Mouse (Mus musculus) neural tube, embryonic 11.5 days (tissue): Measurements from ENCODE around the gene Ppp1r21. TPM values are rescaled to one million over a fixed set of nuclear protein-coding genes. Genes with fewer than 3 reads are reported as not detected.

Experiments
- ATAC-seq: fragments of 200-750 bp; cut with Nextera tagmentation; 2 replicates; pipeline ENCODE4 v1.8.0; 2017; ENCODE audit warnings: moderate number of reproducible peaks, mild to moderate bottlenecking, moderate TSS enrichment, moderate library complexity; ENCODE audit not compliant: insufficient read depth, low FRiP score, low TSS enrichment
- DNase-seq: peaks from one replicate; pipeline ENCODE4 v3.0.0-alpha.2; 2015; ENCODE audit warnings: low spot score
- H3K27ac ChIP-seq: fragments of 300-500 bp; sonication (generic); 2 replicates; pipeline ENCODE4 v1.5.1; 2014; ENCODE audit warnings: low read depth, mild to moderate bottlenecking, low read length
- H3K27me3 ChIP-seq: fragments of 300-500 bp; sonication (generic); 2 replicates; pipeline ENCODE4 v1.6.1; 2014; ENCODE audit warnings: mild to moderate bottlenecking, low read length, mixed read lengths; ENCODE audit not compliant: control insufficient read depth, insufficient read depth
- H3K36me3 ChIP-seq: fragments of 300-500 bp; sonication (generic); 2 replicates; pipeline ENCODE4 v1.6.1; 2014; ENCODE audit warnings: mild to moderate bottlenecking, low read length, moderate library complexity, mixed read lengths; ENCODE audit not compliant: control insufficient read depth, insufficient read depth
- H3K4me1 ChIP-seq: fragments of 300-500 bp; sonication (generic); 2 replicates; pipeline ENCODE4 v1.6.1; 2014; ENCODE audit warnings: low read length, mixed read lengths; ENCODE audit not compliant: control insufficient read depth, insufficient read depth
- H3K4me2 ChIP-seq: fragments of 300-500 bp; sonication (generic); 2 replicates; pipeline ENCODE4 v1.6.1; 2014; ENCODE audit warnings: low read depth, mild to moderate bottlenecking, moderate library complexity
- H3K4me3 ChIP-seq: fragments of 300-500 bp; sonication (generic); 2 replicates; pipeline ENCODE4 v1.5.1; 2014; ENCODE audit warnings: low read depth, low read length
- H3K9ac ChIP-seq: fragments of 300-500 bp; sonication (generic); 2 replicates; pipeline ENCODE4 v1.6.1; 2014; ENCODE audit warnings: mild to moderate bottlenecking, low read length
- H3K9me3 ChIP-seq: fragments of 300-500 bp; sonication (generic); 2 replicates; pipeline ENCODE4 v1.6.1; 2016; ENCODE audit warnings: low read length; ENCODE audit not compliant: control insufficient read depth
- WGBS: fragments of 180-500 bp; shearing (Covaris S2); extraction: QIAGEN DNeasy Blood & Tissue Kit; methylation state at CpG from one replicate; pipeline ENCODE4 v1.1.7; 2014; 5-methylcytosine and 5-hydroxymethylcytosine counted together
- polyA plus RNA-seq: library from polyadenylated mRNA; unstranded; fragments of >200 nt; fragmentation: Nextera tagmentation; extraction: Ambion mirVana; gene quantifications from 2 replicates; pipeline ENCODE4 v1.2.1, GENCODE M21; 2014

The Ppp1r21 gene
- polyA plus RNA-seq, 1 experiment from 2014 or later, result 29.3 TPM

- no peak for ATAC-seq
- H3K4me2 ChIP-seq, result no peak overlapping the region
- H3K27ac ChIP-seq, result no peak overlapping the region
- 85% methylated on average over 8 of the region's 8 CpGs for WGBS
- no peak overlapping the region for H3K9ac ChIP-seq
- H3K27me3 ChIP-seq, result no peaks in the 10 kb centered on the region
- no peaks in the 10 kb centered on the region for H3K9me3 ChIP-seq
- 0 out of 2 replicates have a peak, but pooled peaks cover 4% of the 10 kb centered on the region for H3K4me1 ChIP-seq
- no peaks in the 10 kb centered on the region; the same call in 1 of the 2 replicates for H3K36me3 ChIP-seq
- H3K4me3 ChIP-seq, result no peak overlapping the region
- DNase-seq, result no peak
These were observed 8.0 kb downstream of the Ppp1r21 start for GRCm38 (mm10) chr17:88537842-88538430.

- WGBS, result 29% methylated on average over 15 of the region's 15 CpGs
- Histone ChIP-seq H3K9ac (no peak overlapping the region), H3K4me1 (0 out of 2 replicates have a peak, but pooled peaks cover 3% of the 10 kb centered on the region), H3K27ac (no peak overlapping the region), H3K4me3 (no peak overlapping the region), H3K27me3 (no peaks in the 10 kb centered on the region), H3K9me3 (no peaks in the 10 kb centered on the region), H3K4me2 (no peak overlapping the region), H3K36me3 (no peaks in the 10 kb centered on the region)
- peak; percentile 65; the same call in 1 of the 2 replicates for ATAC-seq
- DNase-seq, result peak; percentile 26
These were observed 13.0 kb downstream of the Ppp1r21 start for GRCm38 (mm10) chr17:88542771-88543416.

GRCm38 (mm10) chr17:88543417-88543782 is 13.5 kb downstream of the Ppp1r21 start:
- no peak; the same call in 1 of the 2 replicates for ATAC-seq
- H3K27ac ChIP-seq, result no peak overlapping the region

GRCm38 (mm10) chr17:88545217-88545784 is 15.4 kb downstream of the Ppp1r21 start:
- no peak for DNase-seq
- no peak overlapping the region for H3K4me3 ChIP-seq
- H3K9me3 ChIP-seq, result no peaks in the 10 kb centered on the region
- H3K27me3 ChIP-seq, result no peaks in the 10 kb centered on the region
- no peak for ATAC-seq
- 0 out of 2 replicates have a peak, but pooled peaks cover 3% of the 10 kb centered on the region for H3K4me1 ChIP-seq
- WGBS, result 90% methylated on average over 15 of the region's 15 CpGs
- no peak overlapping the region for H3K9ac ChIP-seq
- H3K36me3 ChIP-seq, result no peaks in the 10 kb centered on the region
- no peak overlapping the region for H3K27ac ChIP-seq
- H3K4me2 ChIP-seq, result no peak overlapping the region

More at GRCm38 (mm10) chr17:88543417-88543782, 13.5 kb downstream of the Ppp1r21 start:
- WGBS, result 76% methylated on average over 3 of the region's 3 CpGs
- no peak for DNase-seq
- H3K4me2 ChIP-seq, result no peak overlapping the region
- no peaks in the 10 kb centered on the region for H3K36me3 ChIP-seq
- H3K4me3 ChIP-seq, result no peak overlapping the region
- H3K9me3 ChIP-seq, result no peaks in the 10 kb centered on the region
- 0 out of 2 replicates have a peak, but pooled peaks cover 3% of the 10 kb centered on the region for H3K4me1 ChIP-seq
- H3K27me3 ChIP-seq, result no peaks in the 10 kb centered on the region
- H3K9ac ChIP-seq, result no peak overlapping the region

- Histone ChIP-seq H3K4me3 (no peak overlapping the region), H3K36me3 (no peaks in the 10 kb centered on the region), H3K4me2 (no peak overlapping the region), H3K4me1 (0 out of 2 replicates have a peak, but pooled peaks cover 3% of the 10 kb centered on the region), H3K9me3 (no peaks in the 10 kb centered on the region), H3K27ac (no peak overlapping the region), H3K27me3 (no peaks in the 10 kb centered on the region), H3K9ac (no peak overlapping the region)
- no peak for ATAC-seq
- DNase-seq, result no peak
- 88% methylated on average over 4 of the region's 4 CpGs for WGBS
These were observed 16.8 kb downstream of the Ppp1r21 start for GRCm38 (mm10) chr17:88546745-88547144.

GRCm38 (mm10) chr17:88549411-88550191 is 19.7 kb downstream of the Ppp1r21 start:
- Histone ChIP-seq H3K36me3 (peaks cover 3% of the 10 kb centered on the region; the same call in 1 of the 2 replicates), H3K4me1 (no peaks in the 10 kb centered on the region)

GRCm38 (mm10) chr17:88550351-88550750 is 20.4 kb downstream of the Ppp1r21 start:
- no peaks in the 10 kb centered on the region for H3K9me3 ChIP-seq
- H3K4me1 ChIP-seq, result no peaks in the 10 kb centered on the region
- no peak overlapping the region for H3K4me3 ChIP-seq
- no peak overlapping the region for H3K4me2 ChIP-seq
- no peaks in the 10 kb centered on the region for H3K27me3 ChIP-seq
- H3K36me3 ChIP-seq, result peaks cover 3% of the 10 kb centered on the region; the same call in 1 of the 2 replicates
- no peak overlapping the region for H3K27ac ChIP-seq
- WGBS, result 70% methylated on average over 5 of the region's 5 CpGs
- ATAC-seq (no peak), DNase-seq (no peak)
- H3K9ac ChIP-seq, result no peak overlapping the region

More at GRCm38 (mm10) chr17:88549411-88550191, 19.7 kb downstream of the Ppp1r21 start:
- H3K27ac ChIP-seq, result no peak overlapping the region
- no peaks in the 10 kb centered on the region for H3K9me3 ChIP-seq
- 91% methylated on average over 24 of the region's 24 CpGs for WGBS
- no peak overlapping the region for H3K9ac ChIP-seq
- DNase-seq (no peak), ATAC-seq (no peak)
- no peaks in the 10 kb centered on the region for H3K27me3 ChIP-seq
- H3K4me3 ChIP-seq, result no peak overlapping the region
- H3K4me2 ChIP-seq, result no peak overlapping the region
